Mouse (Mus musculus) cerebellum, postnatal 4 days (tissue): Measurements from ENCODE around the gene Nfkbil1.
A peak's percentile ranks its signal among the peaks of the same experiment; 100 is the strongest.

Experiments
- DNase-seq, 2 experiments: peaks; one replicate each; pipeline ENCODE4 v3.0.0; 2022; ENCODE audit warnings: low spot score in 2 of 2, mixed read lengths in 1 of 2

Nfkbil1 gene

GRCm38 (mm10) chr17:35204494-35205379 is 30.9 kb downstream of the Nfkbil1 start, which contains the start of gene Lta:
Lta (minus strand) TSS chr17:35205351.
- DNase-seq = no peak

GRCm38 (mm10) chr17:35202442-35202841 is 33.1 kb downstream of the Nfkbil1 start:
- DNase-seq = no peak

GRCm38 (mm10) chr17:35201787-35202186 is 33.8 kb downstream of the Nfkbil1 start, which contains the start of gene Tnf:
Tnf (minus strand) TSS chr17:35202007.
- DNase-seq = no peak

- no peak for DNase-seq
Observed at GRCm38 (mm10) chr17:35201128-35201527, 34.5 kb downstream of the Nfkbil1 start.

- DNase-seq = no peak
Observed at GRCm38 (mm10) chr17:35200398-35200797, 35.2 kb downstream of the Nfkbil1 start.

GRCm38 (mm10) chr17:35198946-35199345 is 36.6 kb downstream of the Nfkbil1 start:
- no peak for DNase-seq

- no peak for DNase-seq
Observed at GRCm38 (mm10) chr17:35198029-35198428, 37.6 kb downstream of the Nfkbil1 start.

GRCm38 (mm10) chr17:35197126-35197525 is 38.5 kb downstream of the Nfkbil1 start:
- no peak for DNase-seq

- no peak for DNase-seq
Observed at GRCm38 (mm10) chr17:35196321-35196641, 39.3 kb downstream of the Nfkbil1 start.

- DNase-seq = peak; percentile 61 to 77
Observed at GRCm38 (mm10) chr17:35195631-35196320, 39.8 kb downstream of the Nfkbil1 start.

GRCm38 (mm10) chr17:35194844-35195630 is 40.6 kb downstream of the Nfkbil1 start:
- DNase-seq = no peak

GRCm38 (mm10) chr17:35193881-35194843 is 41.4 kb downstream of the Nfkbil1 start, which contains the start of gene Ltb:
Ltb (plus strand) TSS chr17:35194439.
- DNase-seq = no peak

- no peak for DNase-seq
Observed at GRCm38 (mm10) chr17:35192924-35193323, 42.7 kb downstream of the Nfkbil1 start.

GRCm38 (mm10) chr17:35191723-35192122 is 43.9 kb downstream of the Nfkbil1 start:
- DNase-seq = no peak

- DNase-seq = no peak
Observed at GRCm38 (mm10) chr17:35190096-35190495, 45.5 kb downstream of the Nfkbil1 start.

- no peak for DNase-seq
Observed at GRCm38 (mm10) chr17:35189186-35189585, 46.4 kb downstream of the Nfkbil1 start.

- no peak for DNase-seq
Observed at GRCm38 (mm10) chr17:35187959-35188610, 47.5 kb downstream of the Nfkbil1 start, which contains the start of gene Lst1. Lst1 (minus strand) TSS chr17:35188439.

GRCm38 (mm10) chr17:35187345-35187744 is 48.2 kb downstream of the Nfkbil1 start:
- DNase-seq = no peak

GRCm38 (mm10) chr17:35186681-35187080 is 48.9 kb downstream of the Nfkbil1 start:
- no peak for DNase-seq
